Mouse (Mus musculus) brown adipose tissue, adult 24 weeks (tissue): ENCODE results near the gene Crls1. TPM values are rescaled to one million over a fixed set of nuclear protein-coding genes. Genes with fewer than 3 reads are reported as not detected.

Experiments used
- H3K27ac ChIP-seq: fragments of 200-500 bp; replicated peaks from 2 replicates; pipeline ENCODE4 v1.5.1; 2012; ENCODE audit warnings: low read depth, mild to moderate bottlenecking, low read length
- H3K4me1 ChIP-seq: fragments of 200-500 bp; 2 replicates; pipeline ENCODE4 v1.6.1; 2012; ENCODE audit warnings: low read length, mixed read lengths; ENCODE audit not compliant: control insufficient read depth, insufficient read depth, insufficient read length
- H3K4me3 ChIP-seq: fragments of 200-500 bp; 2 replicates; pipeline ENCODE4 v1.5.1; 2012; ENCODE audit warnings: low read depth, mild to moderate bottlenecking, low read length, moderate library complexity; ENCODE audit not compliant: insufficient read depth
- polyA plus RNA-seq: library from polyadenylated mRNA; stranded (reverse); fragments of >200 nt; gene quantifications from 2 replicates; pipeline ENCODE4 v1.2.4, GENCODE M21; 2012; ENCODE audit not compliant: missing spikeins, insufficient read depth, insufficient read length

Crls1 gene
- polyA plus RNA-seq, 1 experiment = 328 TPM

GRCm38 (mm10) chr2:132906763-132907162, 60.3 kb downstream of the Crls1 start:
- no peak overlapping the region for H3K4me3 ChIP-seq
- H3K4me1 ChIP-seq = peaks cover 4% of the 10 kb centered on the region; the same call in 1 of the 2 replicates
- H3K27ac ChIP-seq = no peak overlapping the region

- no peaks in the 10 kb centered on the region for H3K4me1 ChIP-seq
- no peak overlapping the region for H3K4me3 ChIP-seq
- H3K27ac ChIP-seq = no peak overlapping the region
Measured at GRCm38 (mm10) chr2:132914785-132915184, 68.3 kb downstream of the Crls1 start.

Other genes starting within 250 kb of the Crls1 start
- gene Shld1, start 159.7 kb upstream of the Crls1 start, polyA plus RNA-seq = 3.6 and 6.7 TPM in 2 replicates
- gene Chgb, start 65.4 kb upstream of the Crls1 start, polyA plus RNA-seq = not detected in 2 replicates
- gene Trmt6, start 30.6 kb upstream of the Crls1 start, polyA plus RNA-seq = 8.6 and 10.0 TPM in 2 replicates
- gene Mcm8, start 30.5 kb upstream of the Crls1 start, polyA plus RNA-seq = 2.7 and 3.4 TPM in 2 replicates
- gene Lrrn4, start 34.2 kb downstream of the Crls1 start, polyA plus RNA-seq = 1.1 and 1.4 TPM in 2 replicates
- not detected in 2 replicates for gene Fermt1, start 99.2 kb downstream of the Crls1 start, polyA plus RNA-seq